ENCODE assay signal across 17 mouse cellular contexts in genomic region chr8:85591532-85591931, GRCm38 (mm10).
"Had no signal": no experiment of that assay in that cellular context is flagged by ENCODE, and none has a peak within 500 bp of the region (broad histone marks: within the 10 kb centered on the region; RNA-seq: fewer than 3 reads in every experiment).

No protein-coding gene starts in this region.

- H3K4me1 ChIP-seq: liver, embryonic 15.5 days; megakaryocyte, embryonic 14.5 days; midbrain, embryonic 15.5 days; neural tube, embryonic 13.5 days had no signal

- H3K36me3 ChIP-seq: limb, embryonic 10.5 days; liver, embryonic 15.5 days; midbrain, embryonic 15.5 days; neural tube, embryonic 13.5 days had no signal

- H3K9ac ChIP-seq: liver, embryonic 15.5 days; midbrain, embryonic 15.5 days; neural tube, embryonic 13.5 days had no signal

- ATAC-seq: midbrain, embryonic 15.5 days had no signal

- H3K4me2 ChIP-seq: liver, embryonic 11.5 days; liver, embryonic 15.5 days; midbrain, embryonic 11.5 days; midbrain, embryonic 15.5 days; neural tube, embryonic 13.5 days had no signal

- DNase-seq: kidney, adult 18-20 months; lung, adult 2 months; lung, postnatal 10 days; retina, postnatal 1 day; right cerebral cortex, postnatal 4 days; spleen, adult 18-20 months; thymus, adult 18-20 months; thymus, postnatal 14 days had no signal

- H3K9me3 ChIP-seq: limb, embryonic 10.5 days; liver, embryonic 15.5 days; midbrain, embryonic 15.5 days; neural tube, embryonic 13.5 days had no signal

- H3K4me3 ChIP-seq: left cerebral cortex, adult 2 months; limb, embryonic 10.5 days; liver, embryonic 15.5 days; megakaryocyte, embryonic 14.5 days; midbrain, embryonic 15.5 days; neural tube, embryonic 13.5 days had no signal

- H3K27ac ChIP-seq: left cerebral cortex, adult 2 months; limb, embryonic 10.5 days; liver, embryonic 15.5 days; macrophage; midbrain, embryonic 15.5 days; neural tube, embryonic 13.5 days had no signal

- H3K27me3 ChIP-seq: liver, embryonic 15.5 days; midbrain, embryonic 15.5 days; neural tube, embryonic 13.5 days had no signal
